Mouse (Mus musculus): ENCODE data around the gene Fxyd1. TPM values are rescaled to one million over a fixed set of nuclear protein-coding genes. Genes with fewer than 3 reads are reported as not detected.

The Fxyd1 gene
- total RNA-seq, 2 experiments from 2014 or later = 113 to 114 TPM

GRCm38 (mm10) chr7:31053882-31054447, 3.0 kb downstream of the Fxyd1 start:
- no peak for DNase-seq (ENCODE audit: low spot score in 2 of 2)

- DNase-seq (ENCODE audit: low spot score in 2 of 2) = peak; percentile 37 to 60
Measured at GRCm38 (mm10) chr7:31052636-31053434, 4.2 kb downstream of the Fxyd1 start.

- no peak for DNase-seq (ENCODE audit: low spot score in 2 of 2)
Measured at GRCm38 (mm10) chr7:31052251-31052635, 4.8 kb downstream of the Fxyd1 start.

GRCm38 (mm10) chr7:31051321-31052021, 5.5 kb downstream of the Fxyd1 start, which contains the start of gene Fxyd7:
TSS of gene Fxyd7 (minus strand) at chr7:31051467.
- DNase-seq (ENCODE audit: low spot score in 2 of 2) = no peak

GRCm38 (mm10) chr7:31050921-31051320, 6.1 kb downstream of the Fxyd1 start:
- peak; percentile 34 to 55 for DNase-seq (ENCODE audit: low spot score in 2 of 2)

- DNase-seq (ENCODE audit: low spot score in 2 of 2) = peak in 1 of 2 experiments; percentile 28
Measured at GRCm38 (mm10) chr7:31050487-31050886, 6.5 kb downstream of the Fxyd1 start.

GRCm38 (mm10) chr7:31049846-31050281, 7.1 kb downstream of the Fxyd1 start:
- peak; percentile 25 to 55 for DNase-seq (ENCODE audit: low spot score in 2 of 2)

- DNase-seq (ENCODE audit: low spot score in 2 of 2) = peak in 1 of 2 experiments; percentile 24
Measured at GRCm38 (mm10) chr7:31049135-31049845, 7.7 kb downstream of the Fxyd1 start.

GRCm38 (mm10) chr7:31042431-31042910, 14.5 kb downstream of the Fxyd1 start, which contains the start of gene Fxyd5:
TSS of gene Fxyd5 (minus strand) at chr7:31042481.
- DNase-seq (ENCODE audit: low spot score in 2 of 2) = no peak

GRCm38 (mm10) chr7:31041662-31042315, 15.2 kb downstream of the Fxyd1 start:
- DNase-seq (ENCODE audit: low spot score in 2 of 2) = no peak

- no peak for DNase-seq (ENCODE audit: low spot score in 2 of 2)
Measured at GRCm38 (mm10) chr7:31041023-31041407, 16.0 kb downstream of the Fxyd1 start.

GRCm38 (mm10) chr7:31040281-31041022, 16.5 kb downstream of the Fxyd1 start:
- DNase-seq (ENCODE audit: low spot score in 2 of 2) = no peak

GRCm38 (mm10) chr7:31039011-31039410, 18.0 kb downstream of the Fxyd1 start:
- no peak for DNase-seq (ENCODE audit: low spot score in 2 of 2)

GRCm38 (mm10) chr7:31037675-31038074, 19.3 kb downstream of the Fxyd1 start:
- no peak for DNase-seq (ENCODE audit: low spot score in 2 of 2)

- DNase-seq (ENCODE audit: low spot score in 2 of 2) = no peak
Measured at GRCm38 (mm10) chr7:31036917-31037316, 20.1 kb downstream of the Fxyd1 start.

GRCm38 (mm10) chr7:31035291-31035690, 21.7 kb downstream of the Fxyd1 start:
- DNase-seq (ENCODE audit: low spot score in 2 of 2) = no peak

- DNase-seq (ENCODE audit: low spot score in 2 of 2) = no peak
Measured at GRCm38 (mm10) chr7:31034789-31035188, 22.2 kb downstream of the Fxyd1 start.

- no peak for DNase-seq (ENCODE audit: low spot score in 2 of 2)
Measured at GRCm38 (mm10) chr7:31033409-31034165, 23.4 kb downstream of the Fxyd1 start.

- no peak for DNase-seq (ENCODE audit: low spot score in 2 of 2)
Measured at GRCm38 (mm10) chr7:31031731-31032130, 25.3 kb downstream of the Fxyd1 start.
